Mouse (Mus musculus): ENCODE data around the gene Actbl2. TPM values are rescaled to one million over a fixed set of nuclear protein-coding genes. Genes with fewer than 3 reads are reported as not detected.

The Actbl2 gene
- total RNA-seq, 2 experiments from 2014 or later: not detected

DNA sequence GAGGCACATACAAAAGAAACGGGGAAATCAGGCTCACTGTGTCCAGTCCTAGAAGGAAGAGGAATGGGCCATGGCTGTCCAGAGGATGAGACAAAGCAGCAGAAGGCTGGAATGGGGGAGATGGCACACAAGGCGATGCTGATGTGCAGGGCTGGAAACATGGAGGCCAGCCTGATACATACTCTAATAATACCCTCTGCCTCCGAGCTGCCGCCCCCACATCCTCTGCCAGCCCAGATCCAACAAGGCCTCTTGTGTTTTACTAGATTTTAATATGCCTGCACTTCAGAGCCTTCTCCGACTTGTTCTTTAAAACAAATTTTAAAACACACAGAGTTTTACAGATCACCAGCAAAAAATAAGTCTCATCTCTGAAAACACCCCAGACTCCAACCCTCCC is 14.2 kb downstream of the Actbl2 start:
- no peak for ATAC-seq (ENCODE audit: poor library complexity, severe bottlenecking)

DNA sequence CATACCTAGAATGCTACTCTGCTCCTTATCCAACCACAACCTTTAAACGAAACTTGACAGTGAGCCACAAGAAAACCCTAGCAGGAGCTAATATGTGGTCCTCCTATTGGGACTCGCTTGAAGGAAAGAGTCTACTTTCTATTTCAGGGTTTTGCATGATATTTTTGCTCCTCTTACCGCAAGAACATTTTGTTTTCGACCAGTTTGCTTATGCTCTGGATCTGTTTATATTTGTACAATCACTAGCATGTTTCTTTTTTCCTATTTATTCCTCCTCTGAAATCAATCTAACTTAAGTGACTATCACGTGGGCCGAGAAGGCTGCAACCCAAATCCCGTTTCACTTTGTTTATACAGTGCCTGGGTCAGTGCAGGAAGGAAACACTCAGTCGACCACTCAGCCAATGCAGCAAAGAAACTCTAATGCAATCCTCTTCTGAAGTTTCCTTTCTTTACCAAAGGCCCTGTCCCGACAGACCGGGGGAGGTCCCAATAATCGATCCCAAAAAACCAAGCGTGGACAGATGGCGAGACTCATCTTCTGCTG is 15.0 kb downstream of the Actbl2 start:
- no peak for ATAC-seq (ENCODE audit: poor library complexity, severe bottlenecking)

DNA sequence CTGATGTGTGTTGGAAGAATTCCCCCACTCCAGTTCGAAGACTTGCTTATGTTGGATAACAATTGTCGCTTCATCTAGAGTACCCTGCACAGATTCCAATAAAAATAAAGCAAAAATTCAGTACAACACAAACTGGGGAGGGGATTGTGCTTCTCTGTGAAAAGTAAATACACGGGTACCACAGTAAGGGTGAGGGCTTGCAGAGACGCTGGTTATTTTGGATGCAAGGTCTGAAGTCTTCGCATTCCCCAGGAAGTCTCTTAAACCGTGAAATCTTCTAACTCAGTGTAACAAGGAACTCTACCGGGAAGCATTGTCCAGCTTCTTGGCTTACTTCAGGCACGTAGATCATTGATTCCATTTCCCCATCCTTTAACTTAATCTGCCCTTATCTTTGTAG is 17.1 kb downstream of the Actbl2 start:
- no peak for ATAC-seq (ENCODE audit: poor library complexity, severe bottlenecking)

DNA sequence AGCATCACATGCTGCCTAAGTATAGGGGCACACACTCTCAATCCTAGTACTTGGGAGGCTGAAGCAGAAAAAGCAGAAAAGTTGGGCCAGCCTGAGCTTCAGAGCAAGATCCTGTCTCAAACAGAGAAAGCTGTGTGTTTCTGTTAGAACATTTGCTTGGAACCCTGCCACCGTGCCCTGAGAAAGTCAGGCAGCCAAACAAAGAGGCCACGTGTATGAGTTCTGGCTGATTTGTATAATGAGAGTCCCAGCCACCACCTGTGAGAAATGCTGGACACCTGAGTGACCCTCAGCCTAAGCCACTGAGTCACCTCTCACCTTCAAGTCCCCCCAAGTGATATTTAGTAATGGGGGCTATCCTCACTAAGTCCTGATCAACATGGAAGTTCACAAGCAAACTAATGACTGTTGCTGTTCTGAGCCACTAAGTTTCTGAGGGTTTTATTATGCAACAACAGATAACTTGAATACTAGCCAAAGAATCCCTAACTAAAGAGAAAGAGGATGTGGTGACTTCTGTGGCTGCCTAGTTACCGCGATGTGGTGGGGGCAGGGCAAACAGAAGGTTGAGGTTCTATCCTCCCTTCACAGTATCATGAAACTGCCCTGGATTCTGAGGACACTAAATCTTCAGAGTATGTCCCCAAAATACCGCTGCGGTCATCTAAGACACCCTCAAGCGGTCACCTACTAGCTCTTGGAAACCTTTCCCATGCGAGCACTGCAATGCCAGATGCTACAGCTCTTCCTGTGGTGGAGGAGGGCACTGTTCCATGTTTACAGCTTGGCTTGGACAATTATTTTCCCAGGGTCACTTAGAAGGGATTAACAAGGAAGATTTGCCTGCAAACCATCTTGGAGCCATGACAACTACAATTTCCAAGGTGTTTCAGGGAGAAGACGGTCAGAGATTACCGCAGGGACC is 31.9 kb downstream of the Actbl2 start:
- peak; percentile 98 for ATAC-seq (ENCODE audit: poor library complexity, severe bottlenecking)

DNA sequence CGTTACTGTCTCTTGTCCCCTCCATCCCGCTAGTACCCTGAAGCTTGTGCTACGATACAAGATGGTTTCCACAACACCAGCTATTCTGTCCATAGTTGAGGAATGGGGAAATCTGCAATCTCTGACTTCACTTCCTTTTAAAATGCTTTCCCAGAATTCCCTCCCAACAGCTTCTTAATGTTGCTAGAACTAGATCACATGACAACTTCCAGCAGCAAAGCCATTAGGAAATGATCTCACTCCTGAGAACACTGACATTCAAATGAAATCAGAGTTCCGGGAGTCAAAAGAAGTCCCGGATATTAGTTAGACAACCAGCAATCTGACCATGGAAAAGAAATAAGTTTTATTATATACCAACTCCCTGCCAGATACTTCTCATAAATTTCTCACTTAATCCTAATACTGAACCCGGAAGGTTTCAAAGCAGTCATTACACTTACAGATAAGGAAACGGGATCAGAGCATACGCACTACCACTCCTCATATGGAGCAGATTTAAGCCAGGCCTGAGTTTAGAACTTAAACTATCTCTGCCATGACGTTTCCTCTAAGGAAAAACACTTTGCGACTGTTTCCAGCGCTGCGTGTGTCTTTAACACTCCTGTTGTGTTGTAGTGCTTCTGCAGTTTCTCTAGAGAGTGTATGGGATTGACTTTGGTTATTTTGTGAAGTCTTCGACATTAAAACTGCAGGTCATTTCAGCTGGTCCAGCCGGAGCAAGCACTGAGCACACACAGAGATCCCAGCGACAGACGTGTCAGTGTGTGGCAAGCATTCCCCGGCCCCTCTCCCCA is 36.5 kb downstream of the Actbl2 start:
- ATAC-seq (ENCODE audit: poor library complexity, severe bottlenecking): no peak

DNA sequence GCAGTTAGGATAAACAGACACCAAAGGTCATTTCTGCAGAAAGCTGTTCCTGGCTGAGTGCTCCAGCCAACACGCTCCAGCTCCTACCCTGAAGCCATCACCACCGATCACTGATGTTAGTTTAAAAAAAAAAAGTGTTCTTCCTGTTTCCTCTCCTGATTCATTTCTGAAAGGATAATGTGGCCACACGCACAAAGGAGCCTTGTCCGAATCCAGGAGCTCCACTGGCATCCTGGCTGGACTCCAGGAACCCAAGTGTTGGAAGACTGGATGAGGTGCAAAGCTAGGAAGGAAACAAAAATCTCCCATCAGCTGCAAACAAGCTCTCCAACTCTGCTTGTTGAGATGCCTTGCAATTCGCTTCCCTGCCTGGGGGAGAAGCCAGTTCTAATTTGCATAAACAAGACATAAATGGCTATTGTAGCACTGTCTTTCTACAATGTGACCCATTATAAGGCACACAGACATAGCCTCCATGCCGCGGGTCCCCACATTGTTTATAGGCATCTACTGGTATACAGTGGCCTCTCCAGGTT is 37.2 kb downstream of the Actbl2 start:
- ATAC-seq (ENCODE audit: poor library complexity, severe bottlenecking): no peak

DNA sequence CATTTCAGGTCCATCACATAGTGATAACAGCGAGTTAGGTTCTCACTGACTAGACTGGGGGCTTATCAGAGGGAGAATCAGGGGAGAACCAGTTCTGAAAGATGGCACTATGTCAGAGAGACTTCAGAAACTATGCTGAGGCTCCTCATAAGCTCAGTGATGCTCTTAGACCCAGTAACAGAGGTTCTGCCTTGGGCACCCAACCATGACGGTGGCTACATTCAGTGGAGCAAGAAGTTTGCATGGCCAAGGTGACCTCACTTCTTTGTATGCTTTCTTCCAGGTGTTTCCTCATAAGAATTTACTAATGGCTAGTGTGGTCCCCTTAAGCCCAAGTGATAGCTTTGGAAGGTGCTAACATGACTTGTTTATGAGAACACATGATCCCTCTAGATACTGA is 38.7 kb downstream of the Actbl2 start:
- no peak for ATAC-seq (ENCODE audit: poor library complexity, severe bottlenecking)

DNA sequence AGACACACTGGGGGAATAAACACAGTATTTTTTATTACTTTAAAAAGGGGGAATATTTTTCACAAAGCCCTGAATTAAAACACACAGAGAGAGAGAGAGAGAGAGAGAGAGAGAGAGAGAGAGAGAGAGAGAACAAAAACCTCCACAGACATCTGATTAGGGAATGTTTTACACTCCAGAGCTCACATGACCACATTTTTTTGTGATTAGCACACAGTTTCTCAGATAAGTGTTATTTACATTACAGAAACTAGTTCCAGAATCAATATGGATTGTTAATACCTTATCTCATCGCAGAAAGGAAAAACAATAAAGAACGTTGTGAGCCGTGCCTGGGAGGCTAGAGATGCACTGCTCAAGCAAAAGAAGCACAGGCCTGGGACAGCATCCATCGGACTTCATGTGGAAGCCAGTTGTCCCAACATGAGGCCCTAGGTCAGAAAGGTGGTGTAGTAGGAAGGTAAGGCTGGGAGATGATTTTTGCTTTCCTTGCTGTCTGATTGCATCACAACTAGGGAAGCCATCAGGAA is 40.2 kb downstream of the Actbl2 start:
- no peak for ATAC-seq (ENCODE audit: poor library complexity, severe bottlenecking)

DNA sequence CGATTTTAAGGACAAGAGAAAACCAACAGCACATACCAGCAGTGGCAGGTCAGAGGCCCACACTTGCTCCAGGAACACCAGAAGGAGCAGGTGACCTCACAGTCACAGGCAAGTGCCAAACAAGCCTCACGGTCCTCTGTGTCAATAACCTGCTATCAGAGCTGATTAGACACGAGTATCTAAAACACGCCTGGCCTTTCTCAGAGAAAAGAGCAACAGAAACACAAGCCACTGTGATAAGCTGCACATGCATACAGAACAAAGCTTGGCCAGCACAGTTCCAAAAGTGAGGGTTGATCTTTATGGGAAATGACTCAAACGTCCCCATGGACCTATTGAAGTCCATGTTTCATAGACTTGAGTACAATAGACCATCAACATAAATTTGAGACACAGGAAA is 41.2 kb downstream of the Actbl2 start:
- ATAC-seq (ENCODE audit: poor library complexity, severe bottlenecking): no peak

DNA sequence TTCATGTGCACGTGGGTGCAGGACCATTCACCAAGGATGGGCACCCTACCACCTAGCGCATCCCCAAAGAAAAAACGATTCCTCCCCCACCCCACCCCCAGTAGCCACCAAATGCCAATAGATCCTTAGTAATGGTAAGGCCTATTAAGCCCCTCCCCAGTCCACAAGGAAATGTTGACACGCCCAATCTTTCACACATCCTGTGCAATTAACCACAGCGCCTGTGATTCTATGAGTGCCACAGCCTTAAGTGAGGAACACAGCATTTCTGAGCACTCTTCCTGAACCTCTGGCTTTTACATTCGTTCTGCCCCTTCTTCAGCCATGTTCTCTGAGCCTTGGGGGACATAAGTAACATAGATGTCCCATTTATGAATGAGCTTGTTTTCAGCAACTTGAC is 42.8 kb downstream of the Actbl2 start:
- peak; percentile 64 for ATAC-seq (ENCODE audit: poor library complexity, severe bottlenecking)

DNA sequence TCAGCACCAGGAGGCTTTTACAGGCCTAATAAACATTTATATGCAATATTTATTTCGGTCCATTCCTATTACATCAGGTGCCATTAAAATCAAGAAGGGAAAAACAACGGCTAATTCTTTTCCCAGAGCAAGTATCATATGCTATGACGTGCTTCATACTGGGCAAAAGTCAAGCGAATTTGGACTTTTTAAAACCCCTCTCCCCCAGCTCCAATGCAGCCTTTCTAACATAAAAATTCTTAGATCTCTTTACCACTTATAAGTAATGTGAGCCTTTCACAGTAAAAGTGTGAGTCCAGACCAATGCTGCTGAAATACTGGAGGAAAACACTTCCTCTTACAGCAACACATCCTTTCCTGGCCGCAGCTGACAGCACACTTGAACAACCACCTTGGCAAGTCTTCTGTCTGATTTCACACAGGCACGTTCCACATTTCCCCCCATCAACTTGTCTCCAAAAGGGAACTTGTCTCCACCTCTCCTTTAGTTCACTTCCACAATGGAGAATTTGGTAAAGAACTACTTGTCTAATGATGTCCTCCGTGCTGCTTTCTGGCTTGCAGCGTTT is 44.4 kb downstream of the Actbl2 start:
- peak; percentile 52; the same call in 1 of the 2 replicates for ATAC-seq (ENCODE audit: poor library complexity, severe bottlenecking)

DNA sequence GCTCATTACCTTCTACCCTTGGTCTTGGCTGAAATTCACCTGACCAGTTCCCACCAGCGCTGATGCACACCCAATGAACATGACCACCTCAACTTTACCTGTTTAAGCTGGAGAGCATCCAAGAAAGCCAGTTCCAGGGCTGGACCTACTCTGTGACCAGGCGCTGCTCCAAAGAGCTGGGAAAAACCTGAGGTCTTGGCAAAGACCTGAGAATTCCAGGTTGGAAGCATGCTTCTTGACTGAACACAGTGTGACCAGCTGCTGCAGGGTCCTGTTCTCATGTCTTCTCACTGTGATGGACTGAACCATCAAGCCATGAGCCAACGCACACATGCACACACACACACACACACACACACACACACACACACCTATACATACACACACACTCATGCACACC is 46.0 kb downstream of the Actbl2 start:
- ATAC-seq (ENCODE audit: poor library complexity, severe bottlenecking): no peak

DNA sequence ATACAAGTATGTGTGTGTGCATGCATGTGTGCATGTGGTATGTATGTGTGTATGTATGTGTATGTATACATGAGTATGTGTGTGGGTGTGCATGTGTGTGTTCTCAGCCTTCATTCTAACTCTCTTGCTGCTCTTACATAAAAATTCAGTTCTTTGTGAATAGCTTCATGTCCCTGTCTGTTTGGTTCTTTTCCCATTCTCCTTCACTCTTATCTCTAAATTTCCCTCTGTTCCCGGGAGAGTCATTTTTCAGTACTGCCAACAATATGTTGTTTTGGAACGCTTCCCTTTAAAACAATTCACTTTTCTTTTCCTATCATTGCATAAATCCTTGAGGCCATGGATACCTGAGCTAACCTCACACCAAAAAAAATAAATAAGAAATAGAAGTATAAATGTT is 46.6 kb downstream of the Actbl2 start:
- ATAC-seq (ENCODE audit: poor library complexity, severe bottlenecking): no peak

DNA sequence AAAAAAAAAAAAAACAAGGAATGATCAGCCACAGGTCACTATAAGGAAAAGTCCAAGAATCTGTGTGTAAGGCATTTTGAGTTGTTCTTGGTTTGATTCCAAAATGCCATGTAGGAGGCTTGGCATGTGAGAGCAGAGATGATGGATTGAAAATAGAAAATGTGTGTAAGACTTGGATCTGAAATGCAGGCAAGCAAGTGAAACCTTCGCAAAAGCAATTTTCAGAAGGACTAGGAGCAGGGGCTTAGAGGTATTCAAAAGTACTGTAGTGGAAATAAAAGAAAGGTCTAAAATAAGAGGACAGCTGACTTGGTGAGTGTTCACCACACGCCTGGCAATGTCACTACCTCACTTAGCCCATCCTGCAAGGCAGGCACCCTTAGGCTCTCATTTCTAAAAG is 49.4 kb downstream of the Actbl2 start:
- no peak for ATAC-seq (ENCODE audit: poor library complexity, severe bottlenecking)

DNA sequence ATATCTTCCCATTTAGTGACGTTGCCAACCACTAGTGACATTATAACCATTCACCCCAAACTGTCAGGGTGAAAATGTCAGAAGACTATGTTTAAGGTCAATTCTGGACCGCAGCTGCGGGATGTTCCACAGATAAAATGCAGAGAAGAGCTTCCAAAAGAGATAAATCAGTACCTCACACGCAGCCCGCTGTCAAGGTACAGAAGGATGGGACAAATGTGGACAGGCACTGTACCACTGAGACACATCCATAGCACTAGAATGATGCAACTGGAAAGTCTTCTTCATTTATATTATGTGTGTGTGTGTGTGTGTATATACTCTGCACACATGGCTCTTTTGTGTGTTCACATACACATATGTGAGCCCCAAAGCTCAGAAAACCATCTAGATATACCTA is 49.9 kb downstream of the Actbl2 start:
- no peak for ATAC-seq (ENCODE audit: poor library complexity, severe bottlenecking)

Other genes with a start within 250 kb of the Actbl2 start
- gene Gpbp1, start 235.1 kb downstream of the Actbl2 start, total RNA-seq (2015): 92.4 and 96.8 TPM in 2 replicates
- gene Gpbp1, start 235.1 kb downstream of the Actbl2 start, total RNA-seq (2017): 136 and 150 TPM in 2 replicates